Mouse (Mus musculus) kidney, adult 2 months (tissue): ENCODE data around the gene Ugt1a2.

ENCODE experiments used
- CTCF ChIP-seq: fragments of 200-500 bp; conservative IDR thresholded peaks from 2 replicates; pipeline ENCODE4 v1.5.1; 2011; ENCODE audit warnings: low read depth, mild to moderate bottlenecking, control low read depth, low read length, moderate library complexity, mixed read lengths; ENCODE audit not compliant: insufficient read depth, insufficient read length
- POLR2A ChIP-seq: fragments of 200-500 bp; IDR thresholded peaks from one replicate; pipeline ENCODE4 v1.6.1; 2011; ENCODE audit warnings: low read depth, low read length, control low read depth

DNA sequence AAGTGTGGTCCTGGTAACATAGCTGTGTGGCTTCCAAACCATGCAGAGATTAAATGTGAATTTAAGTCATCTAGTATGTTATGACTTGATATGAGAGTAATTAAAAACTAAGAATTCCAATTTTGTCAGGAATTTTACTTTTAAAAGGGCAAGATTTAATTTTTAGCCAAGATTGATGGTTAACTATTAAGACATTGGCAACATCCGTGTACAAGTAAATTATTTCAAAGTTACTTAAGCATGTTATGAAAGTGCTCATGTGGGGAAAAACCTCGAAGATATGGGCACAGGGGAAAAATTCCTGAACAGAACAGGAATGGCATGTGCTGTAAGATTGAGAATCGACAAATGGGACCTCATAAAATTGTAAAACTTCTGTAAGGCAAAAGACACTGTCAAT lies 3.0 kb upstream of the Ugt1a2 start:
- TF ChIP-seq CTCF (no peak), POLR2A (no peak)
